Mouse (Mus musculus) layer of hippocampus, postnatal 25 days (tissue): Measurements from ENCODE around the gene Fus. TPM values are rescaled to one million over a fixed set of nuclear protein-coding genes. Genes with fewer than 3 reads are reported as not detected.

Experiments used
- total RNA-seq, 2 experiments: library from RNA; stranded (reverse); gene quantifications; 2 replicates each; pipeline ENCODE4 v1.2.3; 2021

The Fus gene
- total RNA-seq, 2 experiments from 2014 or later: 270 to 376 TPM

Other genes starting within 250 kb of the Fus start
- gene Ctf2, start 235.3 kb upstream of the Fus start, total RNA-seq: not detected
- gene Fbxl19, start 222.9 kb upstream of the Fus start, total RNA-seq: 10 to 100 TPM; 63.4 to 66.7 TPM
- 10 to 100 TPM; 28.7 to 33.2 TPM for gene Orai3, start 197.6 kb upstream of the Fus start, total RNA-seq
- gene Setd1a, start 190.8 kb upstream of the Fus start, total RNA-seq: 10 to 100 TPM; 35.1 to 50.0 TPM
- gene Gm49388, start 181.8 kb upstream of the Fus start, total RNA-seq: 1 to 10 TPM; 3.7 to 5.7 TPM
- gene Hsd3b7, start 166.9 kb upstream of the Fus start, total RNA-seq: 1 to 10 TPM; 4.5 to 5.3 TPM
- 10 to 100 TPM; 59.9 to 62.5 TPM for gene Stx4a, start 143.2 kb upstream of the Fus start, total RNA-seq
- 100 to 1,000 TPM; 329 to 362 TPM for gene Stx1b, start 142.9 kb upstream of the Fus start, total RNA-seq
- gene Zfp646, start 91.2 kb upstream of the Fus start, total RNA-seq: 10 to 100 TPM; 30.8 to 31.3 TPM
- 10 to 100 TPM; 20.4 to 25.8 TPM for gene Zfp668, start 90.6 kb upstream of the Fus start, total RNA-seq
- 1 to 10 TPM; 1.9 to 2.6 TPM for gene Prss53, start 76.5 kb upstream of the Fus start, total RNA-seq
- gene Gm21974, start 72.0 kb upstream of the Fus start, total RNA-seq: not detected
- 10 to 100 TPM; 21.6 to 30.4 TPM for gene Vkorc1, start 71.8 kb upstream of the Fus start, total RNA-seq
- gene Bckdk, start 63.4 kb upstream of the Fus start, total RNA-seq: 10 to 100 TPM; 41.4 to 51.6 TPM
- gene Kat8, start 54.9 kb upstream of the Fus start, total RNA-seq: 10 to 100 TPM; 27.8 to 33.9 TPM
- gene Prss8, start 37.4 kb upstream of the Fus start, total RNA-seq: under 1 TPM; 0.35 to 0.52 TPM
- gene Prss36, start 20.7 kb upstream of the Fus start, total RNA-seq: 10 to 100 TPM; 10.6 to 13.5 TPM
- 1 to 10 TPM; 1.4 to 3.4 TPM for gene Pycard, start 26.4 kb downstream of the Fus start, total RNA-seq
- under 1 TPM; 0.21 to 0.25 TPM for gene Trim72, start 36.5 kb downstream of the Fus start, total RNA-seq
- gene Itgam, start 95.2 kb downstream of the Fus start, total RNA-seq: 10 to 100 TPM; 13.1 to 13.9 TPM
- gene Gm49368, start 95.2 kb downstream of the Fus start, total RNA-seq: not detected
- gene Itgax, start 162.1 kb downstream of the Fus start, total RNA-seq: under 1 TPM; 0.09 to 0.20 TPM
- gene Itgad, start 186.9 kb downstream of the Fus start, total RNA-seq: 1 to 10 TPM in 1 of 2 experiments, under 1 TPM in 1; 0.79 to 1.5 TPM
- 1 to 10 TPM; 2.7 to 4.4 TPM for gene Cox6a2, start 238.9 kb downstream of the Fus start, total RNA-seq